Mouse (Mus musculus): Measurements from ENCODE around the gene Samt2.
"Not testable (repeated sequence)": the region's sequence is repeated elsewhere in the genome, so short reads cannot be mapped to it uniquely, and the experiment has no call there.

The Samt2 gene

DNA sequence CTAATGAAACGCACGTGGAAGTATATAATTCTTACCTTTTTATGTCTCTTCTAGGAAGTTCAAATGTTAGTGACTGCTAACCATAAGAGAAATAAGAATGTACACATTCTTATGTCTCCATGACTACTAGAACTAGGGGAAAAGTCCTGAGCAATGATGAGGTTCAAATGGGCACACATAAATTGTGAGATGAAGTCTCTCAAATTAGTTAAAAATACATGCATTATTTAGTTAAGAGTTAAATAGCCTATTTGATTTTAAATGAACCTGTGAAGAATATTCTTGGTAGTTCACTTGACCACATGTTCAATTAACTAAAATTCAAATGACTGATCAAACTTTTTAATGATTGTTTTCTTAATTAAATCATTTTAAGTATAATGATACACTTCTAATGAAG, at the start of gene Samt2:
Samt2 (minus strand) TSS at position 101 of the 400 bp plus-strand sequence.
- not testable (repeated sequence) for DNase-seq (ENCODE audit: low spot score)
